Mouse (Mus musculus) lung, adult 2 months (tissue): ENCODE results near the gene Slc25a17.

Source experiments
- CTCF ChIP-seq: fragments of 200-500 bp; IDR thresholded peaks from 2 replicates; pipeline ENCODE4 v1.5.1; 2011; ENCODE audit warnings: mild to moderate bottlenecking, low read length, control low read depth; ENCODE audit not compliant: insufficient read depth
- POLR2A ChIP-seq: fragments of 200-500 bp; IDR thresholded peaks from 2 replicates; pipeline ENCODE4 v1.6.1; 2011; ENCODE audit warnings: low read depth, mild to moderate bottlenecking, control low read depth, low read length, borderline replicate concordance; ENCODE audit errors: extremely low read depth

GRCm38 (mm10) chr15:81305035-81305434 is 55.6 kb downstream of the Slc25a17 start:
- no peak for TF ChIP-seq CTCF
- TF ChIP-seq POLR2A: no peak
